ENCODE assay signal across 8 mouse cellular contexts in genomic region chr2:119018391-119019122, GRCm38 (mm10). TPM values are rescaled to one million over a fixed set of nuclear protein-coding genes. Genes with fewer than 3 reads are reported as not detected.
DNase-seq lines count a peak whose midpoint lies in the region; ATAC-seq and TF ChIP-seq lines count a peak whose summit lies in the region.
"Had no signal": no experiment of that assay in that cellular context is flagged by ENCODE, and none has a peak within 500 bp of the region (broad histone marks: within the 10 kb centered on the region; RNA-seq: fewer than 3 reads in every experiment).

No protein-coding gene starts in this region.

- 67% methylated on average over 22 of the region's 22 CpGs for WGBS in heart, adult 2 months
- 46% methylated on average over 22 of the region's 22 CpGs for WGBS in intestine, postnatal 0 days
- 81% methylated on average over 22 of the region's 22 CpGs for WGBS in small intestine, adult 2 months

- peak; percentile 19 for DNase-seq in ZHBTc4 (ENCODE audit: low read depth, low spot score)
- peak; percentile 47 for DNase-seq in embryo, embryonic 9.5 days (ENCODE audit: extremely low spot score)
- DNase-seq in heart, adult 2 months = peak; percentile 65 to 73
- DNase-seq in layer of hippocampus, adult 2 months (ENCODE audit: low spot score in 2 of 2) = no peak
- no peak for DNase-seq in spleen, postnatal 36 days (ENCODE audit: low spot score in 2 of 2)

- H3K4me2 ChIP-seq in intestine, postnatal 0 days (replicated peaks; ENCODE audit: low read depth) = peak overlapping the region; percentile 21; the same call in 1 of the 2 replicates

- H3K27ac ChIP-seq in heart, adult 2 months = peak overlapping the region; percentile 57
- H3K27ac ChIP-seq in intestine, postnatal 0 days (ENCODE audit: low read depth, low read length) = peak overlapping the region; percentile 70; the same call in 1 of the 2 replicates
- peak overlapping the region; percentile 49; the same call in 1 of the 2 replicates for H3K27ac ChIP-seq in small intestine, adult 2 months (ENCODE audit: insufficient read depth, low read depth, low read length)
- no peak overlapping the region for H3K27ac ChIP-seq in layer of hippocampus, adult 2 months

- no peak for ATAC-seq in intestine, postnatal 0 days

- no peaks in the 10 kb centered on the region for H3K9me3 ChIP-seq in intestine, postnatal 0 days (ENCODE audit: control insufficient read depth)

- H3K9ac ChIP-seq in heart, adult 2 months (ENCODE audit: low read depth, low read length) = no peak overlapping the region
- no peak overlapping the region for H3K9ac ChIP-seq in intestine, postnatal 0 days (ENCODE audit: low read depth, low read length)

- no peak for TF ChIP-seq CTCF in heart, adult 2 months (IDR thresholded peaks at IDR 0.05)
- no peak for TF ChIP-seq CTCF in intestine, postnatal 0 days (IDR thresholded peaks at IDR 0.05; ENCODE audit: low read depth)
- TF ChIP-seq CTCF in small intestine, adult 2 months (IDR thresholded peaks at IDR 0.05; ENCODE audit: extremely low read depth, insufficient read length, insufficient replicate concordance, low read depth, low read length) = no peak
- no peak for TF ChIP-seq CTCF in layer of hippocampus, adult 2 months (conservative IDR thresholded peaks at IDR 0.05)

- intact Hi-C loops in heart, adult 2 months (cut with DNase I) = loop anchor here (5.0 kb wide), 1 partner anchor 41 kb away; no protein-coding TSS in a partner anchor

- H3K36me3 ChIP-seq in heart, adult 2 months (ENCODE audit: control insufficient read depth, insufficient read depth, low read length) = no peaks in the 10 kb centered on the region
- H3K36me3 ChIP-seq in intestine, postnatal 0 days (ENCODE audit: control insufficient read depth, insufficient read depth) = peaks cover 35% of the 10 kb centered on the region
- H3K36me3 ChIP-seq in small intestine, adult 2 months (ENCODE audit: control insufficient read depth, insufficient read depth, low read length) = peaks cover 46% of the 10 kb centered on the region

- no peak for TF ChIP-seq EP300 in heart, adult 2 months (IDR thresholded peaks at IDR 0.05; ENCODE audit: insufficient read depth, low read depth, low read length)

- TF ChIP-seq POLR2A in heart, adult 2 months (IDR thresholded peaks at IDR 0.05; ENCODE audit: insufficient read depth, low read depth, low read length) = no peak
- TF ChIP-seq POLR2A in small intestine, adult 2 months (IDR thresholded peaks at IDR 0.05; ENCODE audit: low read depth, low read length) = no peak

- H3K79me2 ChIP-seq in heart, adult 2 months (replicated peaks; ENCODE audit: control insufficient read depth, insufficient read depth, low read length) = no peaks in the 10 kb centered on the region

- H3K4me1 ChIP-seq in heart, adult 2 months (ENCODE audit: control insufficient read depth, insufficient read depth, low read length) = peaks cover 3% of the 10 kb centered on the region
- no peaks in the 10 kb centered on the region for H3K4me1 ChIP-seq in intestine, postnatal 0 days (replicated peaks; ENCODE audit: control insufficient read depth, insufficient read depth, low read length)
- peaks cover 9% of the 10 kb centered on the region; the same call in 1 of the 2 replicates for H3K4me1 ChIP-seq in small intestine, adult 2 months (ENCODE audit: control insufficient read depth, insufficient read depth, insufficient read length, low read length)

- H3K4me3 ChIP-seq in heart, adult 2 months = no peak overlapping the region
- no peak overlapping the region for H3K4me3 ChIP-seq in intestine, postnatal 0 days (ENCODE audit: low read depth, low read length)
- H3K4me3 ChIP-seq in small intestine, adult 2 months (ENCODE audit: low read depth, low read length) = no peak overlapping the region; the same call in 1 of the 2 replicates
- no peak overlapping the region for H3K4me3 ChIP-seq in layer of hippocampus, adult 2 months

- H3K27me3 ChIP-seq in heart, adult 2 months (ENCODE audit: control insufficient read depth, insufficient read depth, low read length) = no peaks in the 10 kb centered on the region
- H3K27me3 ChIP-seq in intestine, postnatal 0 days (replicated peaks; ENCODE audit: control insufficient read depth, insufficient read depth, low read length) = no peaks in the 10 kb centered on the region
- no peaks in the 10 kb centered on the region for H3K27me3 ChIP-seq in small intestine, adult 2 months (ENCODE audit: control insufficient read depth, insufficient read depth, low read length)

RNA-seq across cellular contexts. Expression of gene Ccdc32, which starts 10.6 kb away (rescaled TPM):
- 10 to 100 TPM in 1 of 2 experiments, 1 to 10 TPM in 1; 9.7 to 10.9 TPM for total RNA-seq in heart, adult 2 months (2021)
- 5.2 and 10.8 TPM in 2 replicates for polyA plus RNA-seq in heart, adult 2 months (2012; rRNA removed)
- polyA plus RNA-seq in intestine, postnatal 0 days (2015; fragmentation: Nextera tagmentation; extraction: Ambion mirVana) = 55.9 and 59.5 TPM in 2 replicates
- 3.9 and 10.0 TPM in 2 replicates for polyA plus RNA-seq in small intestine, adult 2 months (2012; rRNA removed)
- total RNA-seq in layer of hippocampus, adult 2 months (2021) = 10 to 100 TPM; 53.2 to 53.6 TPM

RNA-seq across cellular contexts. Expression of gene Rpusd2, which starts 16.0 kb away (rescaled TPM):
- 1 to 10 TPM; 4.1 to 5.1 TPM for total RNA-seq in heart, adult 2 months (2021)
- polyA plus RNA-seq in heart, adult 2 months (2012; rRNA removed) = 3.4 and 5.7 TPM in 2 replicates
- polyA plus RNA-seq in intestine, postnatal 0 days (2015; fragmentation: Nextera tagmentation; extraction: Ambion mirVana) = 1.2 and 1.5 TPM in 2 replicates
- 1.1 and 1.9 TPM in 2 replicates for polyA plus RNA-seq in small intestine, adult 2 months (2012; rRNA removed)
- 1 to 10 TPM; 8.0 to 8.1 TPM for total RNA-seq in layer of hippocampus, adult 2 months (2021)

RNA-seq across cellular contexts. Expression of gene Knl1, which starts 28.4 kb away (rescaled TPM):
- under 1 TPM; 0.39 to 0.48 TPM for total RNA-seq in heart, adult 2 months (2021)
- 0.02 and 0.06 TPM in 2 replicates for polyA plus RNA-seq in heart, adult 2 months (2012; rRNA removed)
- 12.0 and 15.2 TPM in 2 replicates for polyA plus RNA-seq in intestine, postnatal 0 days (2015; fragmentation: Nextera tagmentation; extraction: Ambion mirVana)
- polyA plus RNA-seq in small intestine, adult 2 months (2012; rRNA removed) = 0.11 and 0.15 TPM in 2 replicates
- under 1 TPM; 0.20 to 0.27 TPM for total RNA-seq in layer of hippocampus, adult 2 months (2021)
- polyA plus RNA-seq: liver, adult 2 months had no signal

Comparison
In these comparisons a context has a peak if more than half of its experiments do, and no peak if none do; other contexts are left out.
1. DNase-seq: peak in ZHBTc4 (single experiment), embryo, embryonic 9.5 days (single experiment) and heart, adult 2 months (2 of 2); none in layer of hippocampus, adult 2 months (0 of 2) and spleen, postnatal 36 days (0 of 2).
2. RNA of gene Knl1, which starts 28.4 kb away (polyA plus RNA-seq): 12.0 to 15.2 TPM in intestine, postnatal 0 days; 0.11 to 0.15 TPM in small intestine, adult 2 months and 0.02 to 0.06 TPM in heart, adult 2 months; every median in the first group is over 10 times any median in the second.